Mouse (Mus musculus) heart, embryonic 14.5 days (tissue): ENCODE measurements around the gene Taf15. TPM values are rescaled to one million over a fixed set of nuclear protein-coding genes. Genes with fewer than 3 reads are reported as not detected.
A peak's percentile ranks its signal among the peaks of the same experiment; 100 is the strongest.

Experiments
- ATAC-seq: fragments of 200-750 bp; cut with Nextera tagmentation; 2 replicates; pipeline ENCODE4 v1.8.0; 2017; ENCODE audit warnings: low read depth, moderate TSS enrichment; ENCODE audit not compliant: insufficient number of reproducible peaks, insufficient read depth, low FRiP score
- H3K27ac ChIP-seq, 2 experiments: fragments of 200-500 bp in 1 of 2; fragments of 300-500 bp in 1 of 2; sonication (generic) in 1 of 2; replicated peaks in 1 of 2; 2 replicates each; pipeline ENCODE4 v1.5.1; 2012 to 2014; ENCODE audit warnings: low read depth in 2 of 2, low read length in 2 of 2, control low read depth in 1 of 2, mild to moderate bottlenecking in 1 of 2, mixed read lengths in 1 of 2; ENCODE audit not compliant: control insufficient read depth in 1 of 2, insufficient read depth in 1 of 2
- H3K27me3 ChIP-seq: fragments of 300-500 bp; sonication (generic); 2 replicates; pipeline ENCODE4 v1.6.1; 2014; ENCODE audit warnings: mild to moderate bottlenecking, low read length, control low read depth; ENCODE audit not compliant: control insufficient read depth, insufficient read depth
- H3K36me3 ChIP-seq: fragments of 300-500 bp; sonication (generic); 2 replicates; pipeline ENCODE4 v1.6.1; 2014; ENCODE audit warnings: mild to moderate bottlenecking, control low read depth, low read length, mixed read lengths; ENCODE audit not compliant: control insufficient read depth, insufficient read depth
- H3K4me1 ChIP-seq, 2 experiments: fragments of 200-500 bp in 1 of 2; fragments of 300-500 bp in 1 of 2; sonication (generic) in 1 of 2; 2 replicates each; pipeline ENCODE4 v1.6.1; 2012 to 2014; ENCODE audit warnings: low read length in 2 of 2, control low read depth in 1 of 2, mixed read lengths in 1 of 2; ENCODE audit not compliant: control insufficient read depth in 2 of 2, insufficient read depth in 2 of 2
- H3K4me2 ChIP-seq: fragments of 300-500 bp; sonication (generic); 2 replicates; pipeline ENCODE4 v1.6.1; 2014; ENCODE audit warnings: mild to moderate bottlenecking, low read length
- H3K4me3 ChIP-seq, 2 experiments: fragments of 200-500 bp in 1 of 2; fragments of 300-500 bp in 1 of 2; sonication (generic) in 1 of 2; 2 replicates each; pipeline ENCODE4 v1.5.1; 2012 to 2014; ENCODE audit warnings: low read length in 2 of 2, mild to moderate bottlenecking in 2 of 2, control low read depth in 1 of 2, low read depth in 1 of 2, moderate library complexity in 1 of 2; ENCODE audit not compliant: control insufficient read depth in 1 of 2, insufficient read depth in 1 of 2
- H3K9ac ChIP-seq: fragments of 300-500 bp; sonication (generic); 2 replicates; pipeline ENCODE4 v1.6.1; 2014; ENCODE audit warnings: mild to moderate bottlenecking, low read length
- H3K9me3 ChIP-seq: fragments of 300-500 bp; sonication (generic); 2 replicates; pipeline ENCODE4 v1.6.1; 2016; ENCODE audit warnings: low read length, control low read depth; ENCODE audit not compliant: control insufficient read depth
- WGBS: fragments of 180-500 bp; shearing (Covaris S2); extraction: QIAGEN DNeasy Blood & Tissue Kit; methylation state at CpG from one replicate; pipeline ENCODE4 v1.1.7; 2014; 5-methylcytosine and 5-hydroxymethylcytosine counted together
- polyA plus RNA-seq: library from polyadenylated mRNA; unstranded; fragments of >200 nt; fragmentation: Nextera tagmentation; extraction: Ambion mirVana; gene quantifications from 2 replicates; pipeline ENCODE4 v1.2.1, GENCODE M21; 2014

Taf15 gene
- polyA plus RNA-seq, 1 experiment from 2014 or later: 12.8 TPM

DNA sequence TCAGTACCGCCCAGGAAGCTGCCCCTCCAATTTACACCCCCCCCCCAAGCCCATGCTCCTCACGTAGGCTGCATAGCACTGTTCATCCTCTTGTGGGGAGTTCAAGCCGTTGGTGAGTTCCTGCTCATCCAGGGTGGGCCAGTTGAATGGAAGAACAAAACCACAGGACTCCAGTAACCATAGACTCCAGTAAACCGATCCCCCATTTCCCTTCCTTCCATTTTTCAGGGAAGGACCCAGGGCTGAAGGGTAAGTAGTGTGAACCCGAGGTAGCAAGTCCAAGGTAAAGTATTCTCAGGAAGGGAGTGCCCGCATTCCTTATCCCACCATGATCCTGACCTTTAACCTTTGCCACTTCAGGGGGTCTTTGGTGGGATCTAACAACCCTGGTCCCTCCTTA is 45.5 kb downstream of the Taf15 start:
- Histone ChIP-seq H3K4me1 (no peaks in the 10 kb centered on the region), H3K4me3 (no peak overlapping the region), H3K27ac (no peak overlapping the region), H3K9me3 (no peaks in the 10 kb centered on the region), H3K9ac (no peak overlapping the region), H3K27me3 (no peaks in the 10 kb centered on the region), H3K36me3 (no peaks in the 10 kb centered on the region), H3K4me2 (no peak overlapping the region)
- WGBS: 65% methylated on average over 6 of the region's 6 CpGs
- ATAC-seq: no peak

DNA sequence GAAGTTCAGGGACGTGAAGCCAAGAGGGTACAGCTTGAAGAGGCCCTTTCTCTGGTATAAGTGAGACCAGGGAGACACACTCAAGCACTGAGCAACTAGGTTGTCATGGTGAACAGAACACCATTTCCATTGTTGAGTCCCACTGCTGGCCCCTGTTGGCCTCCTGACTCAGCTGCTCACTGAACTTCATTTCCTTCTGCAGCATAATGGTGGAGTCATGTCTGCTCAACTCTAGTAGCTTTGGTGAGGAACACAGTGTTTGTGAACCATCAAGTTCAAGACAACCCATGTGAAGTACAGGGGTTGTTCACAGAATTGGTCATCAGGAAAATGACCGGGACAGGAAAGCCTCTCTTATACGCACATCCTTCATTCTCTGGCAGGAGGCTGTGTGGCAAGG is 49.2 kb downstream of the Taf15 start, which contains the start of gene Heatr9:
Heatr9 (minus strand) TSS at position 101 of the 400 bp plus-strand sequence.
- Histone ChIP-seq H3K27ac (no peak within 1 kb of the TSS), H3K4me3 (no peak within 1 kb of the TSS), H3K4me1 (no peaks in the 10 kb centered on the region), H3K9me3 (no peaks in the 10 kb centered on the region), H3K36me3 (no peaks in the 10 kb centered on the region), H3K9ac (no peak within 1 kb of the TSS), H3K27me3 (no peaks in the 10 kb centered on the region), H3K4me2 (no peak within 1 kb of the TSS)
- 77% methylated on average over 3 of the region's 3 CpGs for WGBS
- ATAC-seq: no peak

GRCm38 (mm10) chr11:83529024-83529423 is 56.1 kb downstream of the Taf15 start:
- no peak overlapping the region for H3K4me2 ChIP-seq
- peaks cover under 1 to 1% of the 10 kb centered on the region in 2 experiments; a peak in 1 of 4 replicates for H3K4me1 ChIP-seq
- H3K9me3 ChIP-seq: no peaks in the 10 kb centered on the region
- no peaks in the 10 kb centered on the region for H3K36me3 ChIP-seq
- no peak overlapping the region for H3K9ac ChIP-seq
- ATAC-seq: no peak
- WGBS: 66% methylated on average over 12 of the region's 12 CpGs
- no peak overlapping the region for H3K27ac ChIP-seq
- H3K4me3 ChIP-seq: no peak overlapping the region
- no peaks in the 10 kb centered on the region for H3K27me3 ChIP-seq

- Histone ChIP-seq H3K4me3 (no peak within 1 kb of the TSS), H3K4me1 (peaks cover 6 to 9% of the 10 kb centered on the region in 2 experiments; a peak in 3 of 4 replicates), H3K4me2 (no peak within 1 kb of the TSS), H3K27me3 (no peaks in the 10 kb centered on the region), H3K9me3 (no peaks in the 10 kb centered on the region), H3K9ac (no peak within 1 kb of the TSS), H3K27ac (no peak within 1 kb of the TSS), H3K36me3 (no peaks in the 10 kb centered on the region)
- no peak for ATAC-seq
- 77% methylated on average over 5 of the region's 5 CpGs for WGBS
Measured at GRCm38 (mm10) chr11:83530360-83530759, 57.5 kb downstream of the Taf15 start, which contains the start of gene Ccl5. Gene Ccl5 (minus strand): TSS chr11:83530518.

DNA sequence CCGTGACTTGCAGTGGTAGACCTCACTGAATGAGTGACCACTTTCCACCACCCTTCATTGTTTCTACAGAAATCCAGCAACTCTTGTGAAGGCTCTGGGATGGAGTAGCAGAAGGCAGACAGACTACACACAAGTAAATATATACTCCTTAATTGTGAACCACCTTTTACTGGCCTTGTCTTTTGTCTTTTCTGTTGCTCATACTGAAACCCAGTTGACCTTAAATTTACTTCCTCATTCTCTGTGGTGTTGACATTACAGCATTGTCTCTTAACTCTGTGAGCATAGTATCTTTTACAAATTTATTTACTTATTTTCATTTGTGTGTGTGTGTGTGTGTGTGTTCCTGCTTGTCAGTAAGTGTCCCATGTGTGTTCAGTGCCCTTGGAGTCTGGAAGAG is 60.3 kb downstream of the Taf15 start:
- H3K36me3 ChIP-seq: no peaks in the 10 kb centered on the region
- 86% methylated on average over 1 of the region's 1 CpGs for WGBS
- ATAC-seq: no peak

GRCm38 (mm10) chr11:83534143-83534542 is 61.3 kb downstream of the Taf15 start:
- peak overlapping the region; percentile 26; the same call in 1 of the 2 replicates for H3K4me2 ChIP-seq
- no peak overlapping the region for H3K4me3 ChIP-seq
- no peaks in the 10 kb centered on the region for H3K36me3 ChIP-seq
- no peak for ATAC-seq
- 72% methylated on average over 8 of the region's 8 CpGs for WGBS
- peaks cover 6 to 9% of the 10 kb centered on the region in 2 experiments; a peak in 3 of 4 replicates for H3K4me1 ChIP-seq
- H3K27me3 ChIP-seq: no peaks in the 10 kb centered on the region
- H3K9me3 ChIP-seq: no peaks in the 10 kb centered on the region
- H3K9ac ChIP-seq: no peak overlapping the region
- peak overlapping the region in 1 of 2 experiments; percentile 15; a peak in 2 of 4 replicates for H3K27ac ChIP-seq

More for the DNA sequence above, 60.3 kb downstream of the Taf15 start:
- Histone ChIP-seq H3K27me3 (no peaks in the 10 kb centered on the region), H3K4me3 (no peak overlapping the region), H3K9ac (no peak overlapping the region), H3K4me2 (no peak overlapping the region), H3K4me1 (peaks cover 6 to 9% of the 10 kb centered on the region in 2 experiments; a peak in 3 of 4 replicates), H3K27ac (no peak overlapping the region), H3K9me3 (no peaks in the 10 kb centered on the region)

DNA sequence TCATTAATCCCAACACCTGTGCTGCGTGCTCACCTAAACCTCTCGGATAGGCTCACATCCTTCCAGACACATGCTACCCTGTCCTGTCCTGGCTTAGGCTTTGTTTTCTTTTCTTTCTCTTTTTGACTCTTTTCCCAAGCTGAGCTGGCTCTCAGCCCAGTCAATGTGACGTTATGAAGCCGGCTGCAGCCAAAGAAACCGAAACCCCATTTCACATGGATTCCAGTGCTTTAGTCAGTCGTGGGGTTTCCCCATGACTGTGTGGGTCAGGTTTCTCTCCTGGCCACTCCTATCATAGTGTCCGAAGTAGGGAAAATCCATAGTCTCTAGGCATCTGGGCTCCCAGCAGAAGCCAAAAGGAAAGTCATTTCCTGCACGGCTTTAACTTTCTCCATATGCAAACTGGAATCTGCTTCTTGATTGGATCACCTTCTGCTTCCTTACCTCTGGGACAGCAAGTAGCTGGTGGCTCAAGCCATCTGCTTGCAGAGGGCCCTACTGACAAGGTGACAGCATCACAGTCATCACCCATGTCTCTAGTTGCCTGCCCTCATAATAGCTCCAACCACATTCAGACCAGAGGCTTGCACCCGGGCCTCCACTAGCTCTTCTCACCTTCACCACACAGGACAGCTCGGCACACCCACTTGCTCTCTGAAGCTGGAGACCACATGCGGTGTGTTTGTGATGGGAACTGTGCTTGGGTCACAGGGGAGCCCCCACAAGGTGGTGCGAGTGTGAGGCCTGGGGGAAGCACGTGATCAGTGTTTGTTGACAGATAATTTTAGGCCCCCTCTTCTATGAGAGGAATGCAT is 61.9 kb downstream of the Taf15 start:
- Histone ChIP-seq H3K4me1 (peaks cover 6 to 9% of the 10 kb centered on the region in 2 experiments; a peak in 3 of 4 replicates), H3K9me3 (no peaks in the 10 kb centered on the region), H3K9ac (no peak overlapping the region), H3K4me2 (peak overlapping the region; percentile 26), H3K36me3 (no peaks in the 10 kb centered on the region), H3K4me3 (0 out of 4 replicates have a peak overlapping the region, but pooled peaks of 1 of the 2 experiments have one; percentile 4), H3K27me3 (no peaks in the 10 kb centered on the region), H3K27ac (peak overlapping the region; percentile 17 to 49; a peak in 2 of 4 replicates)
- WGBS: 42% methylated on average over 13 of the region's 13 CpGs
- ATAC-seq: 0 out of 2 replicates have a peak, but pooled peaks have one; percentile 58
